Mouse (Mus musculus): ENCODE results near the gene Ptprd.

DNA sequence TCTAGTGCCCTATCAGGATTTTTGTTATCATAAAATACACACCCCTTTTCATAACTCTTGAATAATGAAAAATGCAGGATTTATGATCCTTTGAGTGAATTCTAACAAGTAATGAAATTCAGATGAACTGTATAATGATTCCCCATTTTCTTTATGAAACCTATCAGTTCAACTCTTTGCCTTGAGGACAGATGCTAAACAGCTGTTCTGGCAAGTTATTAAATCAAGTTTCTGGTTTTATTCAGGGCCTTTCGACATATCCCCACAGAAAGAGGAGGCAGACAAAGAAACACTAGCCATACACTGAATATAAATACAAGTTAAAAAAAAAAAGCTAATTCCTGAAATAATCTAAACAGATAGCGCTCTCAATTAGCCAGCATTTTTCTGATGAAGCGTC, 1914.4 kb downstream of the Ptprd start:
- TF ChIP-seq CTCF (IDR thresholded peaks at IDR 0.05; ENCODE audit: low read depth, low read length) (no peak), GATA2 (IDR thresholded peaks at IDR 0.05; ENCODE audit: borderline replicate concordance, low read depth, low read length) (no peak)

All from G1E (cell line).